Mouse (Mus musculus) brain, embryonic 18.5 days (tissue): ENCODE measurements around the gene Stfa1.
"Not testable (repeated sequence)": the region's sequence is repeated elsewhere in the genome, so short reads cannot be mapped to it uniquely, and the experiment has no call there.

Experiments
- DNase-seq: peaks from one replicate; pipeline ENCODE4 v3.0.0-alpha.2; 2012; ENCODE audit warnings: low read depth, low spot score

Gene Stfa1

GRCm38 (mm10) chr16:36276796-36277195 lies at the start of gene Stfa1:
Stfa1 (plus strand) TSS chr16:36276951.
- DNase-seq = not testable (repeated sequence)

DNA sequence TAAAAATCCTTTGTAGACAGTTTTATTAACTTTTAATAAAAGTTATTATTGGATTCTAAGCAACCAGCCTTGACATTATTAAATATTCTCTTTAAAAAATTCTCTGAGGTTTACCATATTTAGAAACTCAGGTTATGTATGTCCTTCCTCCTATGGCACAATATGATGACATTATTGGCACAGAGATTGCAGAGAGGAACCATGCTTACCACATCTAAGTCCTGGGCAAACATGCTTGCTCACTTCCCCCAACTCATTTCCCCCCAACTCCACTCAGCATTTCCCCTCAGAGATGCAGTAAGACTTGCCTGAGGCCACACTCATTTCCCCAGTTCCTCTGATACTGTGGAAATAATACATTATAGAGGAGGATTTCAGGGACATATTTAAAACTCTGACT lies 16.2 kb upstream of the Stfa1 start:
- not testable (repeated sequence) for DNase-seq

- DNase-seq = no peak
These were observed 12.4 kb downstream of the Stfa1 start for GRCm38 (mm10) chr16:36289140-36289539.

DNA sequence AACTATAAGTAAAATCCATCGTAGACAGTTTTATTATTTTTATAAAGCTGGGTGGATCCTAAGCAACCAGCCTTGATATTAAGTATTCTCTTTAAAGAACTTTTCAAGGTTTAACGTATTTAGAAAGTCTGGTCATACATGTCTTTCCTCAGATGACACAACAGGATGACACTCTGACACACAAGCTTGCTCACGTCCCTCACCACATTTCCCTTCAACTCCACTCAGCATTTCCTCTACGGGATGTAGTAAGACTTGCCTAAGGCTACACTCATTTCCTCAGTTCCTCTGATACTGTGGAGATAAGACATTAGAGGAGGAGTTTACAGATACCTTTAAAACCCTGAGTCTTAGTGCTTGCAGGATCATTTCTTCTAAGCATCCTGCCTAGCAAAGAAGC lies 30.9 kb downstream of the Stfa1 start:
- DNase-seq = no peak

GRCm38 (mm10) chr16:36316111-36316510 lies 39.4 kb downstream of the Stfa1 start:
- DNase-seq = not testable (repeated sequence)

DNA sequence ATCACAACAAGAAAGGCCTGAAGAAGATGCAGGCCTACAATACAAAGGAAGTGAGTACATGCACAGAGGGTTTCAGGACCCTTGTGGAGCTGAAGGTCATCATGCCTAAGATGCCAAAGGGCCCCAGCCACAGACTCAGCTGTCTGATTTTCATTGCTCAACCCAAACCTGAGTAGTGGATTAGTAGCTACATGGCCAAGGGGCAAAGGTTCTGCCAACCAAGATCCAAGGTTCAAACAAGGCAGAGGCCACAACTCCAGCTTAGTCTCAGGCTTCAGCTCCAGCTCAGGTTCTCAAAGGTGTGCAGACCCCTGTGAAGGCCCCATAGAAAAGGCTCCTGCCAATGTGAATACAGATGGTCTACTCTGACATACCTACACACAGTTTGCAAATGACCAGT lies 42.5 kb downstream of the Stfa1 start:
- no peak for DNase-seq

- no peak for DNase-seq
These were observed 57.5 kb downstream of the Stfa1 start, which contains the start of gene BC117090 for GRCm38 (mm10) chr16:36334232-36334631. BC117090 (minus strand) TSS chr16:36334332.
